Mouse (Mus musculus): ENCODE measurements around the gene Mllt6.
"Not testable (repeated sequence)": the region's sequence is repeated elsewhere in the genome, so short reads cannot be mapped to it uniquely, and the experiment has no call there.

DNA sequence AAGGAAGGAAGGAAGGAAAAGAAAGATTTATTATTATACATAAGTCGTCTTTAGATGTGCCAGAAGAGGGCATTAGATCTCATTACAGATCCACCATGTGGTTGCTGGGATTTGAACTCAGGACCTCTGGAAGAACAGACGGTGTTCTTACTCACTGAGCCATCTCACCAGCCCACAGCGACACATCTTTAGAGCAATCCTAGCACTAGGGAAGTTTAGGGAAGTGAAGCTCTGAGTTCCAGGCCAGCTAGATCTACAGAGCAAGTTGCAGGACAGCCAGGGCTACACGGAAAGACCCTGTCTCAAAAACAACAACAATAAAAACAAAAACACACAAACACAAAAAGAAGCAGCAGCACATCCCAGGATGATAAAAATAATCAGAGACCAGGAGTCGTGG lies 71.6 kb downstream of the Mllt6 start:
- TF ChIP-seq CTCF (IDR thresholded peaks at IDR 0.05; ENCODE audit: borderline replicate concordance, extremely low read depth, insufficient read depth, insufficient read length); POLR2A (IDR thresholded peaks at IDR 0.05; ENCODE audit: borderline replicate concordance, extremely low read depth, insufficient read depth, insufficient read length, poor library complexity, severe bottlenecking): not testable (repeated sequence)
